Mouse (Mus musculus) liver, adult 2 months (tissue): ENCODE data around the gene Clcnka. TPM values are rescaled to one million over a fixed set of nuclear protein-coding genes. Genes with fewer than 3 reads are reported as not detected.
A peak's percentile ranks its signal among the peaks of the same experiment; 100 is the strongest.

Experiments used
- DNase-seq: peaks from one replicate; pipeline ENCODE4 v3.0.0-alpha.2; 2011; ENCODE audit warnings: low read depth, low spot score; ENCODE audit errors: extremely low read depth
- H3K27ac ChIP-seq: fragments of 200-500 bp; replicated peaks from 2 replicates; pipeline ENCODE4 v1.5.1; 2012; ENCODE audit warnings: low read depth, mild to moderate bottlenecking, control low read depth, inconsistent platforms, low read length; ENCODE audit not compliant: insufficient read depth
- H3K27me3 ChIP-seq: fragments of 200-500 bp; 2 replicates; pipeline ENCODE4 v1.6.1; 2012; ENCODE audit warnings: mild to moderate bottlenecking, moderate library complexity, low read length, inconsistent platforms; ENCODE audit not compliant: control insufficient read depth, insufficient read depth
- H3K36me3 ChIP-seq: fragments of 200-500 bp; 2 replicates; pipeline ENCODE4 v1.6.1; 2012; ENCODE audit warnings: low read length, inconsistent platforms; ENCODE audit not compliant: control insufficient read depth, insufficient read depth
- H3K4me1 ChIP-seq: fragments of 200-500 bp; 2 replicates; pipeline ENCODE4 v1.6.1; 2011; ENCODE audit warnings: low read length; ENCODE audit not compliant: control insufficient read depth, insufficient read depth
- H3K4me3 ChIP-seq: fragments of 200-500 bp; 2 replicates; pipeline ENCODE4 v1.5.1; 2011; ENCODE audit warnings: low read depth, mild to moderate bottlenecking, control low read depth, low read length, moderate library complexity; ENCODE audit not compliant: insufficient read depth
- H3K79me2 ChIP-seq: fragments of 200-500 bp; 2 replicates; pipeline ENCODE4 v1.6.1; 2012; ENCODE audit warnings: inconsistent platforms, mild to moderate bottlenecking, low read length, moderate library complexity; ENCODE audit not compliant: control insufficient read depth, insufficient read depth
- H3K9ac ChIP-seq: fragments of 200-500 bp; 2 replicates; pipeline ENCODE4 v1.6.1; 2012; ENCODE audit warnings: low read depth, mild to moderate bottlenecking, control low read depth, inconsistent platforms, low read length
- CTCF ChIP-seq: fragments of 200-500 bp; IDR thresholded peaks from 2 replicates; pipeline ENCODE4 v1.5.1; 2011; ENCODE audit warnings: low read depth, low read length, control low read depth
- POLR2A ChIP-seq: fragments of 200-500 bp; IDR thresholded peaks from 2 replicates; pipeline ENCODE4 v1.6.1; 2011; ENCODE audit warnings: low read length, control low read depth; ENCODE audit not compliant: insufficient read depth; ENCODE audit errors: extremely low read depth
- WGBS: fragments of 180-500 bp; shearing (Covaris S2); methylation state at CpG from one replicate; pipeline ENCODE4 v1.1.7; 2018; 5-methylcytosine and 5-hydroxymethylcytosine counted together
- polyA plus RNA-seq: library from polyadenylated mRNA; depleted of rRNA; stranded (reverse); fragments of >200 nt; gene quantifications from 2 replicates; pipeline ENCODE4 v1.2.3, GENCODE M21; 2012
- total RNA-seq: library from RNA; depleted of rRNA; stranded (reverse); fragments of >200 nt; gene quantifications from 2 replicates; pipeline ENCODE4 v1.2.3, GENCODE M21; 2014

Clcnka gene
- total and polyA plus RNA-seq, 2 experiments = 0.04 TPM; not detected in 1

- Histone ChIP-seq H3K27ac (no peak overlapping the region), H3K4me3 (no peak overlapping the region), H3K27me3 (no peaks in the 10 kb centered on the region), H3K4me1 (peaks cover 6% of the 10 kb centered on the region), H3K79me2 (peaks cover 11% of the 10 kb centered on the region; the same call in 1 of the 2 replicates), H3K9ac (no peak overlapping the region), H3K36me3 (no peaks in the 10 kb centered on the region)
- peak; percentile 13 for DNase-seq
- TF ChIP-seq CTCF (no peak), POLR2A (no peak)
Measured at GRCm38 (mm10) chr4:141440877-141441276, 42.4 kb upstream of the Clcnka start.

- no peak for DNase-seq
- Histone ChIP-seq H3K4me3 (no peak overlapping the region), H3K79me2 (no peaks in the 10 kb centered on the region), H3K36me3 (no peaks in the 10 kb centered on the region), H3K4me1 (no peaks in the 10 kb centered on the region), H3K27ac (no peak overlapping the region), H3K27me3 (no peaks in the 10 kb centered on the region), H3K9ac (no peak overlapping the region)
- TF ChIP-seq CTCF (no peak), POLR2A (no peak)
- 83% methylated on average over 12 of the region's 12 CpGs for WGBS
Measured at GRCm38 (mm10) chr4:141439083-141439803, 40.7 kb upstream of the Clcnka start.

- H3K9ac ChIP-seq = no peak within 1 kb of the TSS
- no peaks in the 10 kb centered on the region for H3K79me2 ChIP-seq
- WGBS = 100% methylated on average over 1 of the region's 1 CpGs
- no peak for TF ChIP-seq CTCF
- no peak for TF ChIP-seq POLR2A
- H3K36me3 ChIP-seq = no peaks in the 10 kb centered on the region
- H3K4me3 ChIP-seq = no peak within 1 kb of the TSS
- H3K4me1 ChIP-seq = no peaks in the 10 kb centered on the region
- no peaks in the 10 kb centered on the region for H3K27me3 ChIP-seq
- H3K27ac ChIP-seq = no peak within 1 kb of the TSS
- DNase-seq = no peak
Measured at GRCm38 (mm10) chr4:141435974-141436373, 37.5 kb upstream of the Clcnka start, which contains the start of gene Srarp. Gene Srarp (minus strand): TSS chr4:141436105.

GRCm38 (mm10) chr4:141433191-141433590 lies 34.7 kb upstream of the Clcnka start:
- no peaks in the 10 kb centered on the region for H3K27me3 ChIP-seq
- WGBS = 83% methylated on average over 18 of the region's 18 CpGs
- H3K9ac ChIP-seq = no peak overlapping the region
- no peak overlapping the region for H3K4me3 ChIP-seq
- H3K27ac ChIP-seq = no peak overlapping the region
- H3K36me3 ChIP-seq = no peaks in the 10 kb centered on the region
- no peaks in the 10 kb centered on the region for H3K79me2 ChIP-seq
- TF ChIP-seq POLR2A (no peak), CTCF (no peak)
- H3K4me1 ChIP-seq = no peaks in the 10 kb centered on the region
- no peak for DNase-seq

GRCm38 (mm10) chr4:141432666-141433065 lies 34.1 kb upstream of the Clcnka start:
- H3K27ac ChIP-seq = no peak overlapping the region
- H3K36me3 ChIP-seq = no peaks in the 10 kb centered on the region
- no peak overlapping the region for H3K4me3 ChIP-seq
- H3K9ac ChIP-seq = no peak overlapping the region
- 70% methylated on average over 14 of the region's 14 CpGs for WGBS
- TF ChIP-seq POLR2A (no peak), CTCF (no peak)
- no peaks in the 10 kb centered on the region for H3K27me3 ChIP-seq
- no peak for DNase-seq
- H3K4me1 ChIP-seq = no peaks in the 10 kb centered on the region
- H3K79me2 ChIP-seq = no peaks in the 10 kb centered on the region

- peak; percentile 50 for DNase-seq
- Histone ChIP-seq H3K4me1 (no peaks in the 10 kb centered on the region), H3K36me3 (no peaks in the 10 kb centered on the region), H3K27me3 (no peaks in the 10 kb centered on the region), H3K9ac (no peak overlapping the region), H3K27ac (no peak overlapping the region), H3K79me2 (no peaks in the 10 kb centered on the region), H3K4me3 (no peak overlapping the region)
- 40% methylated on average over 9 of the region's 9 CpGs for WGBS
- peak; percentile 98 for TF ChIP-seq CTCF
- TF ChIP-seq POLR2A = no peak
Measured at GRCm38 (mm10) chr4:141430997-141431396, 32.5 kb upstream of the Clcnka start.
